Mouse (Mus musculus) effector memory CD4-positive, alpha-beta T cell, adult 7 months (primary cell): ENCODE measurements around the gene Adamts13. TPM values are rescaled to one million over a fixed set of nuclear protein-coding genes. Genes with fewer than 3 reads are reported as not detected.

ENCODE experiments used
- polyA plus RNA-seq: library from polyadenylated mRNA; unstranded; fragments of 100-300 nt; shearing (Covaris generic); gene quantifications from one replicate; pipeline ENCODE4 v1.2.1, GENCODE M21; 2017

Gene Adamts13
- polyA plus RNA-seq, result 0.29 TPM

DNA sequence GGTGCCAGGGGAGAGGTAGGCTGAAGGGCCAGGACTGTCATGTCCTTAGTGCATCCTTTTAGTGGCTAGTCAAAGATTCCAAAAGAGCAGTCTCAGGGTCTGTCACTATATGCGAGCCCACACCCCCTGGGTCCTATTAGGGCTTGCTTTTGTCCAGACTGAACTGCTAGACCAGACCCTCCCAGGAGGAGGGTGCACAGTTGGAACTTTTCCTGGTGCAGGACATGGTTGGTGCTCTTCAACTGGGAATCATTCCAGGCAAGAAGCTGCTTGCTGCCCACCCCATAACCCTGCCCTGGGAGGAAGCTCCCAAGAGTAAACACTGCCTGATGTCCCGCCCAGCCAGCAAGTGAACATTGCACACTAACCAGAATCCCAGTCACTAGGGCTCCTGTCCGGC lies at the start of gene Adamts13:
Gene Adamts13, plus strand, starts transcription at position 301 of the 400 bp plus-strand sequence.

GRCm38 (mm10) chr2:26933304-26934055 lies 39.7 kb upstream of the Adamts13 start, which contains the start of the genes Surf4 and Stkld1:
TSS of gene Surf4 (minus strand) at chr2:26933928.
TSS of gene Stkld1 (plus strand) at chr2:26934047.

DNA sequence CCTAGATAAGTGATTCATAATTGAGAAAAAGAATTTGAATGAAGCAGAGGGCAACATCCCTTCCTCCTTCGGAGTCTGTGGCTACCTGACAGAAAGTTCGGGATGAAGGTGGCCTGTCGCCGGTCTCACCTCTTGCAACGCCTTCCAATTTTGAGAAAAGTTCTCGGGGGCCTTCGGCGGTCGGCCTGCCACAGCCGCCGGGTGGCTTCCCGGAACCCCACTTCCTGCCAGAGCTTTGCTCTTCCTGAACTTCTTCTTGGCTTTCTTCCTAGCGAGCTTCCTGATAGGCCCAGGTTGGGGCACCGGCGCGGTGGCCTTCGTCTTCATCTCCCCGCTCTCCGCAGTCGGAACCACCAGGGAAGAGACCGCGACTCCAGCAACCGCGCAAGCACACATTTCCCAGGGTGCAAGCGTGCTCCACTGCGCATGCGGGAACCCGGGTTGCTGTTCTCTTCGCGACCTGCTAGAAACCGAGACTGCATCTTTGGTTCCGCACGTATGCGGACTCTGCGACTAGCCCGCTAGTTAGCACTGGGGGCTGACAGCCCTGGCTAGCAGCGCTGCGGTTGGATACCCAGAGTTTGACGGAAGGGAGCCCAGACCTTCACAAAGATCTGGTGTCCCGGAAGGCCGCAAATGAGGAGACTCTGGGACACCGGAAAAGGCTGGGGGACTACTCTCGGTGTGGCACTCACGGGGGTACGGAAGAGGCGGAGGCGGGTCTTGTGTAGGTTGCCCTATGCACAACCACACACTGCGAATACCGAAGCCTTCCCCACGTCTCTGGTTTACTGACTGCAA lies 9.1 kb upstream of the Adamts13 start, which contains the start of gene Rexo4:
Gene Rexo4, minus strand, starts transcription at position 464 of the 801 bp plus-strand sequence.

GRCm38 (mm10) chr2:27009714-27010244 lies 36.6 kb downstream of the Adamts13 start, which contains the start of gene Cacfd1:
TSS of gene Cacfd1 (plus strand) at chr2:27009926.

DNA sequence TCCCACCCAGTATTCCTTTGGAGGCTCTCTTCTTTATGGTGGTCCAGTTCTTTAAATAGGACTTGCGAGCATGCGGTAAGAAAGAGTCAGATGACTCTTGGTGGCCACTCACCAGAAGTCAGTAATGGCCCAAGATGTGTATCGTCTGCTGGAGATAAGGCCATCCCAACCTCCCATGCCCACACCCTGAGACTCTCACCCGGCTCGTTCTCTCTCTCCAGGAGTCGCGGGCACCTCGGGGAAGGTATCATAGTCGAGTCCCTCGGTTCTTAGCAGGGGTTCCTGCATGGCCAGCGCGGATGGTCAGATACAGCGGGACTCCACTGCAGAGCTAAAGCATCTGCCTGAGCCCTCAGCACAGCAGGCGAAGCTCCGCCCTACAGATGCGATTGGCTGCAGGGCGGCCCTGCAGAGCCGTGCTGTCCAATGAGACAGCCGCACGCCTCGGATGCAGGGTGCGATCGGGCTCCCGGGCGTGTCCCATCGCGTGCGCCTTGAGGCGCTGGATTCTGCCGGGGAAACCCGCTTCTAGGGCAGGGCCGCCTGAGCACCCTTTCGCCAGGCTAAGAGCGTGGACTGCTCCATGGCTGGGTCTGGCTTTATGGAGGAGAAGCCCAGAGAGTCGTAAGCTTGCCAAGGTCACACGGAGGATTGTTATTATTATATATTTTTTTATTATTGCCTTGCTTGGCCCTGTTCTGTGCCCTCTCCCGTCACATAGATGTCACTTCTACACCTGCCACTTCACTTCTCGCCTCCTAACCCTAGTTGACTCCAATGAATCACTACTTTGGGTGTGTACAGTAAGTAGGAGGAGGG lies 54.6 kb downstream of the Adamts13 start, which contains the start of gene Slc2a6:
Gene Slc2a6, minus strand, starts transcription at position 381 of the 819 bp plus-strand sequence.

Other genes with a start within 250 kb of the Adamts13 start
- not detected for gene Abo, start 108.4 kb upstream of the Adamts13 start, polyA plus RNA-seq
- 29.1 TPM for gene Surf6, start 70.5 kb upstream of the Adamts13 start, polyA plus RNA-seq
- gene Med22, start 62.7 kb upstream of the Adamts13 start, polyA plus RNA-seq, result 22.3 TPM
- gene Rpl7a, start 62.7 kb upstream of the Adamts13 start, polyA plus RNA-seq, result 311 TPM
- 69.1 TPM for gene Surf2, start 57.0 kb upstream of the Adamts13 start, polyA plus RNA-seq
- 89.0 TPM for gene Surf1, start 56.9 kb upstream of the Adamts13 start, polyA plus RNA-seq
- gene Surf4, start 39.5 kb upstream of the Adamts13 start, polyA plus RNA-seq, result 145 TPM
- gene Stkld1, start 39.4 kb upstream of the Adamts13 start, polyA plus RNA-seq, result not detected
- 42.0 TPM for gene Rexo4, start 9.0 kb upstream of the Adamts13 start, polyA plus RNA-seq
- 22.3 TPM for gene Cacfd1, start 36.5 kb downstream of the Adamts13 start, polyA plus RNA-seq
- gene Slc2a6, start 54.6 kb downstream of the Adamts13 start, polyA plus RNA-seq, result 1.2 TPM
- gene Mymk, start 98.8 kb downstream of the Adamts13 start, polyA plus RNA-seq, result not detected
- not detected for gene Adamtsl2, start 106.0 kb downstream of the Adamts13 start, polyA plus RNA-seq
- not detected for gene Fam163b, start 169.1 kb downstream of the Adamts13 start, polyA plus RNA-seq
- gene Dbh, start 191.8 kb downstream of the Adamts13 start, polyA plus RNA-seq, result not detected